Mouse (Mus musculus) heart, embryonic 11.5 days (tissue): ENCODE data around the gene Cdk17. TPM values are rescaled to one million over a fixed set of nuclear protein-coding genes. Genes with fewer than 3 reads are reported as not detected.

Experiments used
- ATAC-seq: fragments of 200-750 bp; cut with Nextera tagmentation; replicated peaks from 2 replicates; pipeline ENCODE4 v1.8.0; 2017; ENCODE audit warnings: moderate library complexity; ENCODE audit not compliant: insufficient number of reproducible peaks, low FRiP score, low TSS enrichment
- H3K27ac ChIP-seq: fragments of 300-500 bp; sonication (generic); 2 replicates; pipeline ENCODE4 v1.5.1; 2014; ENCODE audit warnings: mild to moderate bottlenecking, low read depth, low read length
- H3K27me3 ChIP-seq: fragments of 300-500 bp; sonication (generic); 2 replicates; pipeline ENCODE4 v1.6.1; 2014; ENCODE audit warnings: mild to moderate bottlenecking, low read length, mixed read lengths; ENCODE audit not compliant: control insufficient read depth, insufficient read depth
- H3K36me3 ChIP-seq: fragments of 300-500 bp; sonication (generic); 2 replicates; pipeline ENCODE4 v1.6.1; 2014; ENCODE audit warnings: mild to moderate bottlenecking, low read length, moderate library complexity, mixed read lengths; ENCODE audit not compliant: control insufficient read depth, insufficient read depth
- H3K4me1 ChIP-seq: fragments of 300-500 bp; sonication (generic); 2 replicates; pipeline ENCODE4 v1.6.1; 2014; ENCODE audit warnings: low read length; ENCODE audit not compliant: control insufficient read depth, insufficient read depth
- H3K4me2 ChIP-seq: fragments of 300-500 bp; sonication (generic); 2 replicates; pipeline ENCODE4 v1.6.1; 2014; ENCODE audit warnings: mild to moderate bottlenecking, moderate library complexity
- H3K4me3 ChIP-seq: fragments of 300-500 bp; sonication (generic); 2 replicates; pipeline ENCODE4 v1.5.1; 2014; ENCODE audit warnings: low read depth, low read length
- H3K9ac ChIP-seq: fragments of 300-500 bp; sonication (generic); 2 replicates; pipeline ENCODE4 v1.6.1; 2014; ENCODE audit warnings: mild to moderate bottlenecking, low read depth, low read length, moderate library complexity
- H3K9me3 ChIP-seq: fragments of 300-500 bp; sonication (generic); replicated peaks from 2 replicates; pipeline ENCODE4 v1.6.1; 2016; ENCODE audit warnings: low read length; ENCODE audit not compliant: control insufficient read depth
- WGBS: fragments of 180-500 bp; shearing (Covaris S2); extraction: QIAGEN DNeasy Blood & Tissue Kit; methylation state at CpG from one replicate; pipeline ENCODE4 v1.1.7; 2014; ENCODE audit not compliant: insufficient replicate concordance; 5-methylcytosine and 5-hydroxymethylcytosine counted together
- microRNA counts: library from miRNA; unstranded; fragments of <30 nt; microRNA quantifications from one replicate; lab custom pipeline; 2015
- microRNA-seq: library from miRNA; unstranded; fragments of <30 nt; microRNA quantifications from one replicate; pipeline ENCODE4, GENCODE M21; 2016; ENCODE audit warnings: borderline number of aligned reads
- polyA plus RNA-seq: library from polyadenylated mRNA; unstranded; fragments of >200 nt; fragmentation: Nextera tagmentation; extraction: Ambion mirVana; gene quantifications from 2 replicates; pipeline ENCODE4 v1.2.1, GENCODE M21; 2014

Cdk17 gene
- polyA plus RNA-seq, 1 experiment from 2014 or later, result 21.0 TPM

- Histone ChIP-seq H3K9me3 (no peaks in the 10 kb centered on the region), H3K4me2 (peak overlapping the region; percentile 12), H3K27me3 (no peaks in the 10 kb centered on the region), H3K4me3 (no peak overlapping the region), H3K4me1 (0 out of 2 replicates have a peak, but pooled peaks cover 2% of the 10 kb centered on the region), H3K27ac (no peak overlapping the region), H3K9ac (no peak overlapping the region), H3K36me3 (no peaks in the 10 kb centered on the region)
- 56% methylated on average over 6 of the region's 6 CpGs for WGBS
- no peak for ATAC-seq
These were observed 145.3 kb downstream of the Cdk17 start for GRCm38 (mm10) chr10:93305946-93306345.

GRCm38 (mm10) chr10:93306367-93306766 lies 145.7 kb downstream of the Cdk17 start:
- H3K4me1 ChIP-seq, result 0 out of 2 replicates have a peak, but pooled peaks cover 2% of the 10 kb centered on the region
- no peaks in the 10 kb centered on the region for H3K27me3 ChIP-seq
- H3K36me3 ChIP-seq, result no peaks in the 10 kb centered on the region
- H3K9ac ChIP-seq, result no peak overlapping the region
- 82% methylated on average over 11 of the region's 11 CpGs for WGBS
- H3K9me3 ChIP-seq, result no peaks in the 10 kb centered on the region
- no peak overlapping the region for H3K4me3 ChIP-seq
- H3K27ac ChIP-seq, result no peak overlapping the region
- ATAC-seq, result no peak
- peak overlapping the region; percentile 12 for H3K4me2 ChIP-seq

- peak overlapping the region; percentile 94 for H3K4me2 ChIP-seq
- no peaks in the 10 kb centered on the region for H3K36me3 ChIP-seq
- H3K4me1 ChIP-seq, result no peaks in the 10 kb centered on the region
- H3K4me3 ChIP-seq, result peak overlapping the region; percentile 77
- H3K27me3 ChIP-seq, result no peaks in the 10 kb centered on the region
- peak overlapping the region; percentile 93 for H3K9ac ChIP-seq
- under 1% methylated on average over 18 of the region's 23 CpGs for WGBS
- 0 out of 2 replicates have a peak, but pooled peaks have one; percentile 29 for ATAC-seq
- H3K9me3 ChIP-seq, result no peaks in the 10 kb centered on the region
- peak overlapping the region; percentile 97 for H3K27ac ChIP-seq
These were observed 148.7 kb downstream of the Cdk17 start for GRCm38 (mm10) chr10:93309131-93309933.

- no peaks in the 10 kb centered on the region for H3K36me3 ChIP-seq
- no peaks in the 10 kb centered on the region for H3K27me3 ChIP-seq
- no peaks in the 10 kb centered on the region for H3K4me1 ChIP-seq
- peak overlapping the region; percentile 77 for H3K4me3 ChIP-seq
- H3K27ac ChIP-seq, result peak overlapping the region; percentile 97
- no peaks in the 10 kb centered on the region for H3K9me3 ChIP-seq
- ATAC-seq, result 0 out of 2 replicates have a peak, but pooled peaks have one; percentile 36
- under 1% methylated on average over 42 of the region's 43 CpGs for WGBS
- peak overlapping the region; percentile 93 for H3K9ac ChIP-seq
- H3K4me2 ChIP-seq, result peak overlapping the region; percentile 94
These were observed 149.4 kb downstream of the Cdk17 start for GRCm38 (mm10) chr10:93309934-93310621.

GRCm38 (mm10) chr10:93310721-93311411 lies 150.2 kb downstream of the Cdk17 start, which contains the start of gene Elk3:
TSS of gene Elk3 (minus strand) at chr10:93311135.
- Histone ChIP-seq H3K27me3 (no peaks in the 10 kb centered on the region), H3K9me3 (no peaks in the 10 kb centered on the region), H3K4me3 (peak within 1 kb of the TSS; percentile 77), H3K9ac (peak within 1 kb of the TSS; percentile 93), H3K27ac (peak within 1 kb of the TSS; percentile 97), H3K36me3 (no peaks in the 10 kb centered on the region), H3K4me1 (no peaks in the 10 kb centered on the region), H3K4me2 (peak within 1 kb of the TSS; percentile 94)
- ATAC-seq, result peak; percentile 73
- WGBS, result under 1% methylated on average over 52 of the region's 53 CpGs

GRCm38 (mm10) chr10:93311576-93311975 lies 150.9 kb downstream of the Cdk17 start:
- 14% methylated on average over 4 of the region's 4 CpGs for WGBS
- H3K4me1 ChIP-seq, result no peaks in the 10 kb centered on the region
- no peak overlapping the region for H3K4me3 ChIP-seq
- no peaks in the 10 kb centered on the region for H3K36me3 ChIP-seq
- no peak overlapping the region for H3K9ac ChIP-seq
- H3K27me3 ChIP-seq, result no peaks in the 10 kb centered on the region
- ATAC-seq, result no peak
- peak overlapping the region; percentile 97 for H3K27ac ChIP-seq
- no peaks in the 10 kb centered on the region for H3K9me3 ChIP-seq
- peak overlapping the region; percentile 94 for H3K4me2 ChIP-seq

MicroRNAs within 50 kb of the gene (microRNA counts, 519-probe panel; counts per million panel counts)
- 32.2 counts per million for microRNA mmu-miR-1931 (lab: Ali Mortazavi, UCI)

Small RNAs within 50 kb of the gene (microRNA-seq; reads per million reads assigned to microRNA genes)
- 0.81 reads per million, percentile 9 among the genes with 10 or more reads in this experiment for gene Mir1931

Other genes with a start within 250 kb of the Cdk17 start
- gene Cfap54, start 79.3 kb upstream of the Cdk17 start, polyA plus RNA-seq, result 0.07 and 0.37 TPM in 2 replicates
- gene Elk3, start 150.3 kb downstream of the Cdk17 start, polyA plus RNA-seq, result 39.9 and 42.1 TPM in 2 replicates